Mouse (Mus musculus): ENCODE measurements at regions not wholly inside any gene's neighbourhood (a gene's known extent, or its start where the extent isn't known, plus 50 kb on each side); places are given as distances from the start of the nearest gene placed in this dataset.

DNA sequence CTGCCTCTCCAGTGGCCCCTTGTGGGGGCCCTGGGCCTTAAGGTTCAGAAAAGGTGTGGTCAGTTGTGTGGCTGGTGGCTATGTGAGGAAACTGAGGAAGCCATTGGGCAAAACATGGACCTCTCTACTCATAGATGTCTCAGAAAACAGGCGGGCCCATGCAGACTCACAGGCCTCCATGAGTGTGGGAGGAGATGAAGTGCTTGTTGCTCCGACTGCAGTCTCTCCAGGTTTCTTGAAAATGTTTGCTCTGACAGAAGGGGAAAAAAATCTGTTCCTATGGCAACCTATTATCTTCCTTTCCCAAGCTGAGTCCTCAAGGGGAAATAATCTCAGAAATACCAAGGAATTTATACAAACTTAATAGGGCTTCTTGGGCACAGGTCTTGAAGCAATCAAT, 95.3 kb upstream of the Ywhaq start:
- Histone ChIP-seq H3K27ac (ENCODE audit: insufficient read depth, low read length) (no peak overlapping the region), H3K9me3 (replicated peaks; ENCODE audit: control insufficient read depth, insufficient read depth, low read length, poor library complexity, severe bottlenecking) (0 out of 2 replicates have a peak, but pooled peaks cover 3% of the 10 kb centered on the region), H3K36me3 (ENCODE audit: control insufficient read depth, insufficient read depth, low read length, poor library complexity, severe bottlenecking) (no peaks in the 10 kb centered on the region), H3K27me3 (ENCODE audit: control insufficient read depth, insufficient read depth, low read length, poor library complexity, severe bottlenecking) (no peaks in the 10 kb centered on the region), H3K4me1 (ENCODE audit: control insufficient read depth, insufficient read depth, low read length) (no peaks in the 10 kb centered on the region), H3K4me3 (ENCODE audit: low read depth, low read length) (no peak overlapping the region), H3K9ac (ENCODE audit: low read depth, poor library complexity, severe bottlenecking) (no peak overlapping the region)
- TF ChIP-seq CTCF (IDR thresholded peaks at IDR 0.05; ENCODE audit: low read depth, low read length) (no peak), EP300 (IDR thresholded peaks at IDR 0.05; ENCODE audit: insufficient read depth, low read depth, low read length) (no peak), POLR2A (IDR thresholded peaks at IDR 0.05; ENCODE audit: insufficient read depth, low read length) (no peak)

DNA sequence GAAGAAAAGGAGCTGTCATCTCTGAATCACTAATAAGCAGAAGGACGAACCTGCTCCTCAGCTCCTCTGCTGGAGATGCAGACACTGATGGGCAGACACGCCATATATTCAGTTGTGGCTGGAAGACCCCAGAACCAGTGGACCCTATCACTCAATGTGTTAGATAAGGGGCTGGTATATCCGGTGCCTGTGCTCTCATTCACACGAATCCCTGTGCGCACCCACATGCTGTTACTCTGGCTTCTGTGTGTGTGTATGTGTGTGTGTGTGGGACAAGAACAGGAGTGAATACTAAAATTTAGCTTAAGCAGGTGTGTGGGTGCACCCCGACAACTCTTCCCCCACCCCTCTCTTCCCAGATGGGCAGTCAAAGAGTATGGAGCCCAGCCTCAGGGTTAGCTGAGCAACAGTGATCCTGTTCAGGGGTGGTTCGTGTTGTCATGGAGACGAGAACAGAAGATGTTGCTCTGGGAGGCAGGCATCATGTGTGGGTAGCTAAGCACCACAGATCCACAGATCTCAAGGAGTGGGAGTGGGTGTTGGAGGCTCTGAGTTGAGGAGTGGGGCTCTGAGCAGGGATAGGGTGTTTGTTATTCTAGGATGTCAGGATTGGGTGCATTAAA, 93.7 kb upstream of the Ywhaq start:
- H3K4me3 ChIP-seq (ENCODE audit: low read depth, low read length) = no peak overlapping the region
- H3K27me3 ChIP-seq (ENCODE audit: control insufficient read depth, insufficient read depth, low read length, poor library complexity, severe bottlenecking) = no peaks in the 10 kb centered on the region
- no peak for TF ChIP-seq EP300 (IDR thresholded peaks at IDR 0.05; ENCODE audit: insufficient read depth, low read depth, low read length)
- no peak for TF ChIP-seq CTCF (IDR thresholded peaks at IDR 0.05; ENCODE audit: low read depth, low read length)
- TF ChIP-seq POLR2A (IDR thresholded peaks at IDR 0.05; ENCODE audit: insufficient read depth, low read length) = no peak
- H3K27ac ChIP-seq (ENCODE audit: insufficient read depth, low read length) = no peak overlapping the region
- H3K4me1 ChIP-seq (ENCODE audit: control insufficient read depth, insufficient read depth, low read length) = no peaks in the 10 kb centered on the region
- no peaks in the 10 kb centered on the region for H3K36me3 ChIP-seq (ENCODE audit: control insufficient read depth, insufficient read depth, low read length, poor library complexity, severe bottlenecking)
- no peak overlapping the region for H3K9ac ChIP-seq (ENCODE audit: low read depth, poor library complexity, severe bottlenecking)
- H3K9me3 ChIP-seq (replicated peaks; ENCODE audit: control insufficient read depth, insufficient read depth, low read length, poor library complexity, severe bottlenecking) = no peaks in the 10 kb centered on the region

DNA sequence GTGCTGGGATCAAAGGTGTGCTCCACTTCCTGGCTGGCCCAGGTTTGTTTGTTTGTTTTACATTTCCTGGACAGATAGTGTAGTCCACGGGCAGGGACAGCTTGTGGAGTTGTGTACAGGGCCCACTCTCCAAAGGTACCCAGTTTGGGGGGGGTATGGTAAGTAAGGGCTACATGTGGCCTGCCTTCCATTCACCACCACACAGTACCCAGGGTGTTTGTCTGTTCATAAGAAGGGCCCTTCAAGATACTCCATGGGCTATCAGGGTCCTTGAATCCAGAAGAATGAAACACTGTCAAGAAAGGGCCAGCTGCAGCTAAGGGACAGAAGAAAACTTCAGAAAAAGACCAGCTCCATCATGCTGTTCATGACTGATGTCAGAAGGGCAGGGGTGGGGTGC, 89.6 kb upstream of the Ywhaq start:
- H3K27me3 ChIP-seq (ENCODE audit: control insufficient read depth, insufficient read depth, low read length, poor library complexity, severe bottlenecking) = no peaks in the 10 kb centered on the region
- no peak overlapping the region for H3K27ac ChIP-seq (ENCODE audit: insufficient read depth, low read length)
- TF ChIP-seq POLR2A (IDR thresholded peaks at IDR 0.05; ENCODE audit: insufficient read depth, low read length) (no peak), CTCF (IDR thresholded peaks at IDR 0.05; ENCODE audit: low read depth, low read length) (no peak), EP300 (IDR thresholded peaks at IDR 0.05; ENCODE audit: insufficient read depth, low read depth, low read length) (no peak)
- no peak overlapping the region for H3K9ac ChIP-seq (ENCODE audit: low read depth, poor library complexity, severe bottlenecking)
- no peak overlapping the region for H3K4me3 ChIP-seq (ENCODE audit: low read depth, low read length)
- no peaks in the 10 kb centered on the region for H3K9me3 ChIP-seq (replicated peaks; ENCODE audit: control insufficient read depth, insufficient read depth, low read length, poor library complexity, severe bottlenecking)
- H3K36me3 ChIP-seq (ENCODE audit: control insufficient read depth, insufficient read depth, low read length, poor library complexity, severe bottlenecking) = no peaks in the 10 kb centered on the region
- H3K4me1 ChIP-seq (ENCODE audit: control insufficient read depth, insufficient read depth, low read length) = no peaks in the 10 kb centered on the region

DNA sequence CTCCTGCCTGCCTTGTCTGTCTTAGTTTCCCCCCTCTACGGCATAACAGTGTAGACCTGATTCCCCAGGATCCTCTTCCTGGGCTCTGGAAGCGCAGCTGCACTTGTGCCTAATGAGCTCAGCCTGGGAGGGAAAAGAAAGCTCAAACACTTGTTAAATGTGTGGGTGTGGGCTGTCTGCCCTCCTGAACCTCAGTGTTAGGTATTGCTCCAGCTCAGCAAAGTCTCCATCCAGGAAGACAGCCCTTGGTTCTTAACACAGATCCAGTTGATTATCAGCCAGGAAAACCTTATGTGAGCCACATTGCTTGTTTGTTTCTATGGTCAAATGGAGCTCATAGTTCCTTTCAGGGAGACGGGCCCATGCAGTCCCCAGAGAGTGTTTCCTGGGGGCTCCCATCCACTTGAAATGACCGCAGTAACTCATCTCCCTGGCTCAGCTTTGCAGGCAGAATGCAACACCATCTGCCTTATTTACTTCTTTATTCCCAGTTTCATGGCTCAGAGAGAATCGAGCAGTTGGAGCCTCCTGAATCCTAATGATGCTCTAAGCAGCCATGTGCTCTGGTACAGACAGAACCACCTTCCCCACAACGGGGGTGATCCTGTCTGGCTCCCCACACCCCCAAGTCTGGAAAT, 88.4 kb upstream of the Ywhaq start:
- H3K27me3 ChIP-seq (ENCODE audit: control insufficient read depth, insufficient read depth, low read length, poor library complexity, severe bottlenecking) = no peaks in the 10 kb centered on the region
- no peaks in the 10 kb centered on the region for H3K4me1 ChIP-seq (ENCODE audit: control insufficient read depth, insufficient read depth, low read length)
- no peak overlapping the region for H3K27ac ChIP-seq (ENCODE audit: insufficient read depth, low read length)
- H3K9me3 ChIP-seq (replicated peaks; ENCODE audit: control insufficient read depth, insufficient read depth, low read length, poor library complexity, severe bottlenecking) = no peaks in the 10 kb centered on the region
- TF ChIP-seq CTCF (IDR thresholded peaks at IDR 0.05; ENCODE audit: low read depth, low read length) (no peak), POLR2A (IDR thresholded peaks at IDR 0.05; ENCODE audit: insufficient read depth, low read length) (no peak), EP300 (IDR thresholded peaks at IDR 0.05; ENCODE audit: insufficient read depth, low read depth, low read length) (no peak)
- H3K9ac ChIP-seq (ENCODE audit: low read depth, poor library complexity, severe bottlenecking) = no peak overlapping the region
- no peaks in the 10 kb centered on the region for H3K36me3 ChIP-seq (ENCODE audit: control insufficient read depth, insufficient read depth, low read length, poor library complexity, severe bottlenecking)
- H3K4me3 ChIP-seq (ENCODE audit: low read depth, low read length) = no peak overlapping the region

DNA sequence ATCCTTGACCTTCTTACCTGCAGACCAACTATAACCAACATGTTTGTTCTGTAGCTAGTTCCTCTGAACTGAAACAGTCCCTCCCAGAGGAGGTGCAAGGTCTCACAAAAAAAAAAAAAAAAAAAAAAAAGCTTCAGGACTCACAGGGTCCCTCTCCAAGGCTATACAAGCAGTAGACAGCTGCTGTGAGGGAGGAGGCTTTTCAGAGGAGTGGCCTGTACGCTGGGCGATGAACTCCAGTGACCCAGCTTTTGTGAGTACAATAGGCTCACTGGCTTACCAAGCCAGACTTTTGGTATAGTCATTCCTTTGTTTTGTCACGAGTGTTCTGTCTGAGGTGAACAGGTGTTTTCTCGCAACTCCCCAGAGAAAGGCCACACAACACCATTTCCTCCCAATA, 85.8 kb upstream of the Ywhaq start:
- Histone ChIP-seq H3K4me3 (ENCODE audit: low read depth, low read length) (no peak overlapping the region), H3K27me3 (ENCODE audit: control insufficient read depth, insufficient read depth, low read length, poor library complexity, severe bottlenecking) (no peaks in the 10 kb centered on the region), H3K36me3 (ENCODE audit: control insufficient read depth, insufficient read depth, low read length, poor library complexity, severe bottlenecking) (no peaks in the 10 kb centered on the region), H3K9me3 (replicated peaks; ENCODE audit: control insufficient read depth, insufficient read depth, low read length, poor library complexity, severe bottlenecking) (no peaks in the 10 kb centered on the region), H3K9ac (ENCODE audit: low read depth, poor library complexity, severe bottlenecking) (no peak overlapping the region), H3K4me1 (ENCODE audit: control insufficient read depth, insufficient read depth, low read length) (no peaks in the 10 kb centered on the region), H3K27ac (ENCODE audit: insufficient read depth, low read length) (no peak overlapping the region)
- TF ChIP-seq CTCF (IDR thresholded peaks at IDR 0.05; ENCODE audit: low read depth, low read length) (no peak), EP300 (IDR thresholded peaks at IDR 0.05; ENCODE audit: insufficient read depth, low read depth, low read length) (no peak), POLR2A (IDR thresholded peaks at IDR 0.05; ENCODE audit: insufficient read depth, low read length) (no peak)

DNA sequence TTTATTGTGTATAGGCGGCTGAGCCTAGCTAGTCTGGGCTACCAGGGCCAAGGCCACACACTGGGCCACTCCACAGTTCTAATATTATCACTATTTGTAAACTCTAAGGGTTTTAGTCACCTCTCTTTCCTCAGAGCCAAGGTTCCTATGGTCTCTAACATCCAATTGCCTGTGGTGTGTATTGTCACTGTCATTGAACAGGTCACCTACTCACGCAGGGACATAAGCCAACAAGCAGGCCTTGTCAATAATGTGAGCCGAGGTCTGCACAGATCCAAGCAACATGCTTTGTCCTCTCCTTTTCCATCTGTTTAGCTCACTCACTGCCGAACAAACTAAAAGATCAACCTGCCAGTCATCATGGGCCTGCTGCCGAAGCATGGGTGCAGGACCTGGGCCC, 79.5 kb upstream of the Ywhaq start:
- Histone ChIP-seq H3K4me3 (ENCODE audit: low read depth, low read length) (no peak overlapping the region), H3K27ac (ENCODE audit: insufficient read depth, low read length) (no peak overlapping the region), H3K36me3 (ENCODE audit: control insufficient read depth, insufficient read depth, low read length, poor library complexity, severe bottlenecking) (no peaks in the 10 kb centered on the region), H3K9me3 (replicated peaks; ENCODE audit: control insufficient read depth, insufficient read depth, low read length, poor library complexity, severe bottlenecking) (no peaks in the 10 kb centered on the region), H3K9ac (ENCODE audit: low read depth, poor library complexity, severe bottlenecking) (no peak overlapping the region), H3K27me3 (ENCODE audit: control insufficient read depth, insufficient read depth, low read length, poor library complexity, severe bottlenecking) (no peaks in the 10 kb centered on the region), H3K4me1 (ENCODE audit: control insufficient read depth, insufficient read depth, low read length) (no peaks in the 10 kb centered on the region)
- TF ChIP-seq POLR2A (IDR thresholded peaks at IDR 0.05; ENCODE audit: insufficient read depth, low read length) (no peak), EP300 (IDR thresholded peaks at IDR 0.05; ENCODE audit: insufficient read depth, low read depth, low read length) (no peak), CTCF (IDR thresholded peaks at IDR 0.05; ENCODE audit: low read depth, low read length) (no peak)

Data from ES-Bruce4 (cell line).